Mouse (Mus musculus) hindbrain, embryonic 14.5 days (tissue): ENCODE data around the gene Zfp61. TPM values are rescaled to one million over a fixed set of nuclear protein-coding genes. Genes with fewer than 3 reads are reported as not detected.

Experiments
- ATAC-seq: fragments of 200-750 bp; cut with Nextera tagmentation; 2 replicates; pipeline ENCODE4 v1.8.0; 2017; ENCODE audit warnings: moderate number of reproducible peaks, mild to moderate bottlenecking, moderate TSS enrichment, moderate library complexity; ENCODE audit not compliant: low FRiP score
- DNase-seq: peaks from one replicate; pipeline ENCODE4 v3.0.0-alpha.2; 2015; ENCODE audit warnings: low spot score
- H3K27ac ChIP-seq: fragments of 300-500 bp; sonication (generic); 2 replicates; pipeline ENCODE4 v1.5.1; 2014; ENCODE audit warnings: mild to moderate bottlenecking, moderate library complexity
- H3K27me3 ChIP-seq: fragments of 300-500 bp; sonication (generic); 2 replicates; pipeline ENCODE4 v1.6.1; 2014; ENCODE audit warnings: mild to moderate bottlenecking, low read length, mixed read lengths; ENCODE audit not compliant: control insufficient read depth, insufficient read depth
- H3K36me3 ChIP-seq: fragments of 300-500 bp; sonication (generic); replicated peaks from 2 replicates; pipeline ENCODE4 v1.6.1; 2014; ENCODE audit not compliant: control insufficient read depth, insufficient read depth
- H3K4me1 ChIP-seq: fragments of 300-500 bp; sonication (generic); replicated peaks from 2 replicates; pipeline ENCODE4 v1.6.1; 2014; ENCODE audit warnings: antibody characterized with exemption, low read length, mixed read lengths; ENCODE audit not compliant: control insufficient read depth, insufficient read depth
- H3K4me2 ChIP-seq: fragments of 300-500 bp; sonication (generic); replicated peaks from 2 replicates; pipeline ENCODE4 v1.6.1; 2014; ENCODE audit warnings: mild to moderate bottlenecking, moderate library complexity
- H3K4me3 ChIP-seq: fragments of 300-500 bp; sonication (generic); replicated peaks from 2 replicates; pipeline ENCODE4 v1.5.1; 2014; ENCODE audit warnings: mild to moderate bottlenecking, low read length
- H3K9ac ChIP-seq: fragments of 300-500 bp; sonication (generic); 2 replicates; pipeline ENCODE4 v1.6.1; 2014
- H3K9me3 ChIP-seq: fragments of 300-500 bp; sonication (generic); 2 replicates; pipeline ENCODE4 v1.6.1; 2016; ENCODE audit warnings: low read length; ENCODE audit not compliant: control insufficient read depth
- WGBS: fragments of 180-500 bp; shearing (Covaris S2); extraction: QIAGEN DNeasy Blood & Tissue Kit; methylation state at CpG from one replicate; pipeline ENCODE4 v1.1.7; 2014; 5-methylcytosine and 5-hydroxymethylcytosine counted together
- polyA plus RNA-seq: library from polyadenylated mRNA; unstranded; fragments of >200 nt; fragmentation: Nextera tagmentation; extraction: Ambion mirVana; gene quantifications from 2 replicates; pipeline ENCODE4 v1.2.1, GENCODE M21; 2014

Zfp61 gene
- polyA plus RNA-seq, 1 experiment from 2014 or later, result 34.0 TPM

DNA sequence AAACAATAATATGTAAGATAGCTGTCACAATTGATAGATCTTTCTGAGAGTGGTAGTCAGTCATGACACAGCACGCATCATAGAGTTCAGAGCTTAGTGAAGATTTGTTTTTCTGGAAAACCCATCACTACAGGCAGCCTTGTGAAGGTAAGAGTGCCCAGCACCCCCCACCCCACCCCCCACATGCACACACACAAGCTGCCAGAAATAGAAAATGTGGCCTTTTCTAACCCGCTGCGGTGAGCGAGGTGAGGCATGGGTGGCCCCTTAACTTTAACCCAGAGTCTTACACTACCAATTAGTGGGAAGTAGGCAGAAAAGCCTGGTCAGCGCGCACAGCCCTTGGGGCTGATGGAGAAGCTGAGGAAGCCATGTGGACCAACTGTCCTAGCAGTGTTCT is 29.8 kb downstream of the Zfp61 start:
- no peak for ATAC-seq
- H3K27me3 ChIP-seq, result no peaks in the 10 kb centered on the region
- H3K36me3 ChIP-seq, result peaks cover 25% of the 10 kb centered on the region
- no peak overlapping the region for H3K4me2 ChIP-seq
- no peaks in the 10 kb centered on the region for H3K9me3 ChIP-seq
- H3K27ac ChIP-seq, result no peak overlapping the region
- no peak overlapping the region for H3K4me3 ChIP-seq
- no peak overlapping the region for H3K9ac ChIP-seq
- peaks cover 5% of the 10 kb centered on the region for H3K4me1 ChIP-seq
- 95% methylated on average over 6 of the region's 6 CpGs for WGBS
- no peak for DNase-seq

- Histone ChIP-seq H3K9ac (peak within 1 kb of the TSS; percentile 81), H3K4me3 (peak within 1 kb of the TSS; percentile 65), H3K27ac (peak within 1 kb of the TSS; percentile 81), H3K9me3 (no peaks in the 10 kb centered on the region), H3K36me3 (peaks cover 19% of the 10 kb centered on the region), H3K4me1 (peaks cover 5% of the 10 kb centered on the region), H3K4me2 (peak within 1 kb of the TSS; percentile 74), H3K27me3 (no peaks in the 10 kb centered on the region)
- 0% methylated on average over 12 of the region's 12 CpGs for WGBS
- ATAC-seq, result peak; percentile 92
- peak; percentile 89 for DNase-seq
Observed at GRCm38 (mm10) chr7:24270288-24270672, 30.8 kb downstream of the Zfp61 start, which contains the start of gene Zfp93. TSS of gene Zfp93 (plus strand) at chr7:24270420.

DNA sequence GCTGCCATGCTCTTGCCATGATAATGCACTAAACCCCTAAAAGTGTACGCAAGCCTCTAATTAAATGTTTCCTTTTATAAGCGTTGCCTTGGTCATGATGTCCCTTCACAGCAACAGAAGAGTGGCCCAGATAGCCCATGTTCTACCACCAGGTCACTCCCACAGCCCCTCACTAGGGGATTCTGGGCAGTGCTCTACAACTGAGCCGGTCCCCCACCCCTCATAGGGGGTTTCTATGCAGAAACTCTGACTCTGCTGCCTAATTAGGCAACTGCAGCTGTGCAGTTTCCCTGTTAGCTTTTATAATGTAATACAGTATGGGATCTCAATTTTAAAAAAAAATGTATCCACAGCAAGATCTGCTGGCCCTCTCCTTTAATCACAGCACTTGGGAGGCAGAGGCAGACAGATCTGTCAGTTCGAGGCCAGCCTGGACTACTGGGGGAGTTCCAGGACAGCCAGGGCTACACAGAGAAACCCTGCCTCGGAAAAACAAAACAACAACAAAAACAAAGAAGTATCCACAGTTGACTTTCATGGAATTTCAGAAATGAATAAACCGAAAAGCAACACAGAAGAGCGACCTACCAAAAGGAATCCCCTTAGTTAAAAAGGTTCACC is 31.3 kb downstream of the Zfp61 start:
- peak overlapping the region; percentile 74 for H3K4me2 ChIP-seq
- peaks cover 5% of the 10 kb centered on the region for H3K4me1 ChIP-seq
- peak overlapping the region; percentile 81; the same call in 1 of the 2 replicates for H3K27ac ChIP-seq
- H3K27me3 ChIP-seq, result no peaks in the 10 kb centered on the region
- 38% methylated on average over 7 of the region's 7 CpGs for WGBS
- peak overlapping the region; percentile 81 for H3K9ac ChIP-seq
- peaks cover 14% of the 10 kb centered on the region for H3K36me3 ChIP-seq
- peak overlapping the region; percentile 65 for H3K4me3 ChIP-seq
- DNase-seq (no peak), ATAC-seq (peak; percentile 64)
- H3K9me3 ChIP-seq, result no peaks in the 10 kb centered on the region

GRCm38 (mm10) chr7:24269256-24269655 is 31.8 kb downstream of the Zfp61 start:
- Histone ChIP-seq H3K27me3 (no peaks in the 10 kb centered on the region), H3K27ac (no peak overlapping the region), H3K9ac (no peak overlapping the region), H3K4me2 (no peak overlapping the region), H3K4me3 (no peak overlapping the region), H3K9me3 (no peaks in the 10 kb centered on the region), H3K36me3 (peaks cover 8% of the 10 kb centered on the region; the same call in 1 of the 2 replicates), H3K4me1 (peaks cover 5% of the 10 kb centered on the region)
- ATAC-seq (no peak), DNase-seq (no peak)
- 80% methylated on average over 3 of the region's 3 CpGs for WGBS

- H3K36me3 ChIP-seq, result 0 out of 2 replicates have a peak, but pooled peaks cover under 1% of the 10 kb centered on the region
- H3K4me2 ChIP-seq, result no peak overlapping the region
- WGBS, result 67% methylated on average over 24 of the region's 24 CpGs
- peaks cover 5% of the 10 kb centered on the region for H3K4me1 ChIP-seq
- no peak overlapping the region for H3K9ac ChIP-seq
- DNase-seq, result no peak
- no peaks in the 10 kb centered on the region for H3K9me3 ChIP-seq
- no peak for ATAC-seq
- no peak overlapping the region for H3K4me3 ChIP-seq
- no peaks in the 10 kb centered on the region for H3K27me3 ChIP-seq
- H3K27ac ChIP-seq, result no peak overlapping the region
Observed at GRCm38 (mm10) chr7:24268176-24269155, 32.6 kb downstream of the Zfp61 start.

- peaks cover 24% of the 10 kb centered on the region for H3K36me3 ChIP-seq
- H3K4me3 ChIP-seq, result no peak overlapping the region
- 94% methylated on average over 4 of the region's 4 CpGs for WGBS
- H3K4me2 ChIP-seq, result no peak overlapping the region
- 0 out of 2 replicates have a peak, but pooled peaks cover 5% of the 10 kb centered on the region for H3K4me1 ChIP-seq
- H3K9ac ChIP-seq, result no peak overlapping the region
- H3K9me3 ChIP-seq, result no peaks in the 10 kb centered on the region
- ATAC-seq, result no peak
- DNase-seq, result no peak
- H3K27me3 ChIP-seq, result no peaks in the 10 kb centered on the region
- no peak overlapping the region for H3K27ac ChIP-seq
Observed at GRCm38 (mm10) chr7:24260000-24260312, 41.1 kb downstream of the Zfp61 start.

DNA sequence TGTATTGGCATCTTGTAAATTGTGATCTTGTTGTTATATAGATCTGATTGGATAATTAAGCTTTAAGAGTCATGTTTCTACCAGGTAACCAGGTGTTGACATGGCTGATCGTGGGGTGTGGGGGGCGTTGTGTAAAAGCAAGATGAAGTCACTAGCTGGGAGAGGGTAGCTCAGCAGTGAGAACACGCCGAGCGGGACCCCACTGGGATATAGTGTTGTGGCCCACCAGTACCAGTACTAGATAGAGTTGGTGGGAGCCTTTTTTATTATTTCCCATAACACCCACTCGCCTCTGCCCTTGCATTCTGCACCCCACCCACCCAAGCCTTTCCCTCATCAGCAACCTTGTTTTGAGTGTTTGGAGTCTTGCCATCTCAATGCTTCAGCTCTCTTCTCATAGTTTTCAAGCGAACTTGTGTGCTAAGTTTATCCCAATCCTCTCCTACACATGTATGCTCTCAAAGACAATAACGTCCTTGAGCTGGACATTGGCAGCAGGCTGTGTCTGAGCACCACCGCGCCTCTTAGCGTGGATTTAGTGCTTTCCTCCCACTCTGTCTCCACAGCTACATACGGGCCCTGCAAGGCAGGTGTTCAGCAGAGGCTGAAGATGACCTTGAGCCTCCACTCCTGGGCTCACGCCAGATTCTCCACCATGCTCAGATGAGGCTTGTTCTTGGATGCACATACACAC is 41.6 kb downstream of the Zfp61 start:
- Histone ChIP-seq H3K9ac (no peak overlapping the region), H3K27me3 (no peaks in the 10 kb centered on the region), H3K9me3 (no peaks in the 10 kb centered on the region), H3K36me3 (peaks cover 24% of the 10 kb centered on the region), H3K4me2 (no peak overlapping the region), H3K4me3 (no peak overlapping the region), H3K4me1 (0 out of 2 replicates have a peak, but pooled peaks cover 7% of the 10 kb centered on the region), H3K27ac (no peak overlapping the region)
- ATAC-seq (no peak), DNase-seq (no peak)
- WGBS, result 92% methylated on average over 13 of the region's 13 CpGs

- ATAC-seq (peak; percentile 92), DNase-seq (peak; percentile 94)
- Histone ChIP-seq H3K9ac (peak within 1 kb of the TSS; percentile 68), H3K9me3 (no peaks in the 10 kb centered on the region), H3K27ac (0 out of 2 replicates have a peak within 1 kb of the TSS, but pooled peaks have one; percentile 43), H3K36me3 (peaks cover 3% of the 10 kb centered on the region; the same call in 1 of the 2 replicates), H3K4me3 (peak within 1 kb of the TSS; percentile 53), H3K4me2 (peak within 1 kb of the TSS; percentile 75), H3K27me3 (no peaks in the 10 kb centered on the region), H3K4me1 (peaks cover 7% of the 10 kb centered on the region; the same call in 1 of the 2 replicates)
- 20% methylated on average over 21 of the region's 21 CpGs for WGBS
Observed at GRCm38 (mm10) chr7:24254633-24255474, 46.2 kb downstream of the Zfp61 start, which contains the start of gene Zfp108. TSS of gene Zfp108 (plus strand) at chr7:24254794.
